Mouse (Mus musculus) C3H10T1/2 (cell line): ENCODE data around the gene Gm4216. TPM values are rescaled to one million over a fixed set of nuclear protein-coding genes. Genes with fewer than 3 reads are reported as not detected.

ENCODE experiments used
- polyA plus RNA-seq, 2 experiments: library from polyadenylated mRNA; unstranded; fragments of >200 nt; fragmentation: generic; extraction: Trizol; gene quantifications; one replicate each; pipeline ENCODE4 v1.2.1; 2012; ENCODE audit warnings: missing spikeins in 2 of 2

The Gm4216 gene
- not detected for polyA plus RNA-seq

DNA sequence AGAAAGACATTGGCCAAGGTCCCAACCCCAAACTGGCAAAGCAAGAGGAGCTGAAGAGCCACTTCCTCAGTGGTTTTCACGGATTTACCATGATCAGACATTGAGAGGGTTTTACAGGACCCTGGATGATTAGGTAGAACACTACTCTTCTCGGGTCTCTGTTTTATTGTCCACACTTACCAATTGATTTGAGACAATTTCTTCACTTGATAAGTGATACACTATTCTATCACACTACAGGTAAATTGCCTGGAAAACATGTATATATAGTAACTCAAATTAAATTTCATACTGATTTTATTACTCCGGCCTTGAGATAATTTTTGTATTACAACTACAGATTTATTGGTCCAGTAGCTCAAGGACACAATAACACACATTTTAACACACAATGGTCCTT, at the start of gene Gm4216:
Gene Gm4216, minus strand, starts transcription at position 101 of the 400 bp plus-strand sequence.

DNA sequence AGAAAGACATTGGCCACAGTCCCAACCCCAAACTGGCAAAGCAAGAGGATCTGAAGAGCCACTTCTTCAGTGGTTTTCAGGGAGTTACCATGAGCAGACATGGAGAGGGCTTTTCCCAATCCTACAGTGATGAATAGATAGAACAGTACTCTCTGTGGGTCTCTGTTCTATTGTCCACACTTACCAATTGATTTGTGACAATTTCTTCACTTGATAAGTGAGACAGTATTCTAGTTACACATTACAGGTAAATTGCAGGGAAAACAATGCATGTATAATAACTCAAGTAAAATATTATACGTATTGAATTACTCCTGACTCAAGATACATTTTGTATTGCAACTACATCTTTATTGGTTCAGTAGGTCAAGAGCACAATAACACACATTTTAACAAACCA, 47.6 kb upstream of the Gm4216 start, which contains the start of gene Gm8720:
Gene Gm8720, minus strand, starts transcription at position 101 of the 400 bp plus-strand sequence.

DNA sequence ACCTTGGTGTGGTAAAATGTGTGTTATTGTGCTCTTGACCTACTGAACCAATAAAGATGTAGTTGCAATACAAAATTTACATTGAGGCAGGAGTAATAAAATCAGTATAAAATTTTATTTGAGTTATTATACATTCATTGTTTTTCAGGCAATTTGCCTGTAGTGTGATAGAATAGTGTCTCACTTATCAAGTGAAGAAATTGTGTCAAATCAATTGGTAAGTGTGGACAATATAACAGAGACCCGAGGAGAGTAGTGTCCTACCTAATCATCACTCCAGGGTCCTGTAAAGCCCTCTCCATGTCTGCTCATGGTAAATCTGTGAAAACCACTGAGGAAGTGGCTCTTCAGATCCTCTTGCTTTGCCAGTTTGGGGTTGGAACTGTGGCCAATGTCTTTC, 35.5 kb upstream of the Gm4216 start, which contains the start of gene Vmn1r163:
Gene Vmn1r163, plus strand, starts transcription at position 301 of the 400 bp plus-strand sequence.

DNA sequence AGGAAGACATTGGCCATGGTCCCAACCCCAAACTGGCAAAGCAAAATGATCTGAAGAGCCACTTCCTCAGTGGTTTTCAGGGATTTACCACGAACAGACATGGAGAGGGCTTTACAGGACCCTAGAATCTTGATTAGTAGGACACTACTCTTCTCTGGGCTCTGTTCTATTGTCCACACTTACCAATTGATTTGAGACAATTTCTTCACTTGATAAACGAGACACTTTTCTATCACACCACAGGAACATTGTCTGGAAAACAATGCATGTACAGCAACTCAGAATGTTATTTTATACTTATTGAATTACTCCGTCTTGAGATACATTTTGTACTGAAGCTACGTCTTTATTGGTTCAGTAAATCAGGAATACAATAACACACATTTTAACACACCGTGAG, 35.1 kb downstream of the Gm4216 start, which contains the start of gene Gm4214:
Gene Gm4214, minus strand, starts transcription at position 101 of the 400 bp plus-strand sequence.

Other genes starting within 250 kb of the Gm4216 start
- gene Vmn1r158, start 229.1 kb downstream of the Gm4216 start, polyA plus RNA-seq: not detected
- not detected for gene Vmn1r159, start 176.3 kb downstream of the Gm4216 start, polyA plus RNA-seq
- gene Vmn1r160, start 148.7 kb downstream of the Gm4216 start, polyA plus RNA-seq: not detected
- gene Gm4214, start 35.2 kb downstream of the Gm4216 start, polyA plus RNA-seq: not detected
- gene Vmn1r163, start 35.6 kb upstream of the Gm4216 start, polyA plus RNA-seq: not detected
- gene Gm8720, start 47.5 kb upstream of the Gm4216 start, polyA plus RNA-seq: not detected
- not detected for gene Gm10662, start 124.6 kb upstream of the Gm4216 start, polyA plus RNA-seq
- gene Vmn1r165, start 197.4 kb upstream of the Gm4216 start, polyA plus RNA-seq: not detected
- not detected for gene Vmn1r166, start 231.8 kb upstream of the Gm4216 start, polyA plus RNA-seq